7 mouse cellular contexts compared by ENCODE assay signal in the genomic region with DNA sequence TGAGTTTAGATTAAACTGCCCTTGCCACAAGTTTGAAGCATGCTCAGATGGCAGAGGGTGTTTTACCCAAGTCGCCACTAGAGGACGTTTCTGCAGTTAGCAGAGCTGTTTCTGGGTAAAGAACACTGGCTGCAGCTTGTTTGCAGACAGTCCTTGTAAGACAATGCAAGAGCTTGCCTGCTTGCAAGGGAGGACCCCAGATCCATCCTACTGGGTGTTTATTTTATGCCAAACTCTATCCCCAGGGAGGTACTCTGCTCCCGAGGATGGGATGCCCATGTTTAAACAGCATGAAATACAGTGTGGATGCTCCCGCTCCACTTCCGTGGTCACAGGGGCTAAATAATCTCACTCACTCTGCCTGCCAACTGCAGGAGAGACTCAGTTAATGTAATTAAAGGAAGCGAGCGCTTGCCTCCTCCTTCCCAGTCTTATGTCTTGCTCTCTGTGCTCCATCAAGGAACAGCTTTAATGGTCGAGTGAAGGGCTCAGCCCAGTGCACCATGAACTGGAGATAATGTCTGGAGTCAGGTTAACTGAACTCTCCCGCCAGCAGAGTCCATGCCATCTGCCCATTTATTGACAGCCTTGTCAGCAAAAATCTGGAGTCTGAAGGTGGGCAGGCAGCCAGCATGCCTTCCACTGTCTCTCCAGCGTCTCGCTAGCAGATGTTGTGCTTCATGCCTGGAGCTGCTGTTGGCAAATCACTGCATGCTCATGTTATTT.
DNase-seq lines count a peak whose midpoint lies in the region; ATAC-seq lines count a peak whose summit lies in the region.

No protein-coding gene starts in this region.

- 1% methylated on average over 11 of the region's 11 CpGs for WGBS in midbrain, embryonic 15.5 days
- 10% methylated on average over 11 of the region's 11 CpGs for WGBS in stomach, embryonic 15.5 days

- peak overlapping the region; percentile 93 for H3K27ac ChIP-seq in midbrain, embryonic 15.5 days
- peak overlapping the region; percentile 70 for H3K27ac ChIP-seq in stomach, embryonic 15.5 days

- intact Hi-C loops in left cerebral cortex, postnatal 25 days (cut with DNase I): loop anchor here (2.0 to 5.0 kb wide), 4 partner anchors 285 to 485 kb away; partner anchors contain the start of gene Mex3b

- DNase-seq in brain, adult 2 months (ENCODE audit: low read depth, low spot score): peak; percentile 90
- DNase-seq in embryo, embryonic 10.5 days (ENCODE audit: low spot score): peak; percentile 82
- DNase-seq in gastrocnemius, postnatal 4 days (ENCODE audit: low spot score in 2 of 2): peak; percentile 30 to 64
- peak; percentile 67 for DNase-seq in kidney, adult 18-20 months
- DNase-seq in left cerebral cortex, postnatal 25 days (ENCODE audit: low spot score in 2 of 2): peak; percentile 72 to 81

- H3K9ac ChIP-seq in midbrain, embryonic 15.5 days: peak overlapping the region; percentile 44
- no peak overlapping the region for H3K9ac ChIP-seq in stomach, embryonic 15.5 days

- peak; percentile 85 for ATAC-seq in midbrain, embryonic 15.5 days (replicated peaks)
- peak; percentile 72; the same call in 1 of the 2 replicates for ATAC-seq in stomach, embryonic 15.5 days (ENCODE audit: insufficient read depth, low FRiP score, low read depth)

- no peaks in the 10 kb centered on the region for H3K27me3 ChIP-seq in midbrain, embryonic 15.5 days (replicated peaks)
- H3K27me3 ChIP-seq in stomach, embryonic 15.5 days (replicated peaks): no peaks in the 10 kb centered on the region

- no peaks in the 10 kb centered on the region for H3K9me3 ChIP-seq in midbrain, embryonic 15.5 days
- no peaks in the 10 kb centered on the region for H3K9me3 ChIP-seq in stomach, embryonic 15.5 days

- peak overlapping the region; percentile 54 for H3K4me2 ChIP-seq in midbrain, embryonic 15.5 days
- H3K4me2 ChIP-seq in stomach, embryonic 15.5 days: peak overlapping the region; percentile 37

- H3K4me1 ChIP-seq in midbrain, embryonic 15.5 days: peaks cover 54% of the 10 kb centered on the region
- peaks cover 16% of the 10 kb centered on the region for H3K4me1 ChIP-seq in stomach, embryonic 15.5 days

- H3K4me3 ChIP-seq in midbrain, embryonic 15.5 days: peak overlapping the region; percentile 19
- H3K4me3 ChIP-seq in stomach, embryonic 15.5 days (replicated peaks): no peak overlapping the region

- H3K36me3 ChIP-seq in midbrain, embryonic 15.5 days (replicated peaks): no peaks in the 10 kb centered on the region
- H3K36me3 ChIP-seq in stomach, embryonic 15.5 days: no peaks in the 10 kb centered on the region
